Mouse (Mus musculus) R1 (cell line): ENCODE results near the gene Erich3.

Experiments
- DNase-seq: peaks from one replicate; pipeline ENCODE4 v3.0.0-alpha.2; 2018; ENCODE audit warnings: low read depth, low spot score

Gene Erich3

GRCm38 (mm10) chr3:154673326-154673725 is 9.7 kb downstream of the Erich3 start:
- peak; percentile 31 for DNase-seq

GRCm38 (mm10) chr3:154682570-154682969 is 18.9 kb downstream of the Erich3 start:
- no peak for DNase-seq

DNA sequence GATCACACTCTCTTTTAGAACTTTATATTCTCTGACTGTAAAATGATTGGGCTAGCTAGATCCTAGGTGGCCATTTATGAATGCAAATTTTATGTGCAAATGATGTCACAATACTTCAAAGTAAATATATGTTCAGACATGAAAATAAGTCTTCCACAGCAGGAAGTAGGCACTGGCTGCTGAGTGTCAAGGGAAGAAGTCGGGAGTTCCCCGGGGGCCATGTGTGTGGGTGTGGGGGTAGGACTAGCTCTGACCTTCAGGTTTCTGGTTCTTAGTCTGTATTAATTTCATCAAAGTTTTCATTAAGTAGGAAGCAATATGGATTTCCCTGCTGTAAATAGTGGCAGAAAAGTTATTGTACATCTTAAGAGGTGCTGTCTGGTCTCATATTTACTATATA is 20.0 kb downstream of the Erich3 start:
- DNase-seq, result no peak

DNA sequence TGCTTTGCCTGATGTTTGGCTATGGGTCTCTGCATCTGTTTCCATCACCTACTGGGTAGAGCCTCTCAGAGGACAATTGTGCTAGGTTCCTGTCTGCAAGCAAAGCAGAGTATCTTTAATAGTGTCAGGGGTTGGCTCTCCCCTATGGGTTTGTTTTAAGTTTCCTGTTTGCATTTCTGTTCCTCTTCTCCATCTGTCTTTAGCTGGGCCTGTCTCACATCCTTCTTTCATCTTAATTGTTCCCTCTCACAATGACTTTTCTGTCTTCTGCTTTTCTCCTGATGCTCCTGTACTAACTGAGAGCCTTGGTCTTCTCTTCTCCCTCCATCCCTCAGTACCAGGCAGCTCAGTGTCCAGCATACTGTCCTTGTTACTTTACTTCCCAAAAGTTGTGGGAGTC is 26.6 kb downstream of the Erich3 start:
- DNase-seq, result no peak

DNA sequence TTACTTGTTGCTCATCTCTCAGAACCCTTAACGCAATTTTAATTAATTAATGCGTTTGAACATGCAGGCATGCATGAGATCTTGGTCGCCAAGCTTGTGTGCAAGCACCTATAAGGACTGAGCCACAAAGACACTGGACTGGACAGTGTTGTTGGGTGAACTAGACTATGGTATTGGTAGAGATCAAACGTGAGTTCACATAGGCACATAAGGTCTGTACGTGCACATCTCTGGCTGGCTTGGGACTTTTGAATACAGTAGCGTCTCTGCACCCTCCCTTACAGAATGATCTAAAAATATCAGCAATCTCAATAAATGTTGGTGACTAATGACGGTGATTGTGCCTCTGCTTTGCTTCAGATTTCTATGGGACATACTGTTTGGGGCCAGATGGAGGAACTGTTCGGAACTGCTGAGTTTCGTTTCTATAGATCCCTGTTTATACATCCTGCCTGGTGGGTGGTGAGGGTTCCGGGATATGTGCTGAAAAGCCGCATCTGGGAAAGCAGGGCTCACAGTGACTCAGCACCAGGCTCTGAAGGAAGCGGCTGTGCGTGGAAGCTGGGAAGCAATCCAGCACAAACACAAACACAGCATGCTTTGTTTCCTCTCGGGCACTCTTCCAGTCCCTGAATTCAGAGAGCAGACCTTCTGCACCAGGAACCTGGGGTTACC is 28.4 kb downstream of the Erich3 start:
- peak; percentile 76 for DNase-seq

GRCm38 (mm10) chr3:154692572-154692922 is 28.9 kb downstream of the Erich3 start:
- DNase-seq, result no peak

DNA sequence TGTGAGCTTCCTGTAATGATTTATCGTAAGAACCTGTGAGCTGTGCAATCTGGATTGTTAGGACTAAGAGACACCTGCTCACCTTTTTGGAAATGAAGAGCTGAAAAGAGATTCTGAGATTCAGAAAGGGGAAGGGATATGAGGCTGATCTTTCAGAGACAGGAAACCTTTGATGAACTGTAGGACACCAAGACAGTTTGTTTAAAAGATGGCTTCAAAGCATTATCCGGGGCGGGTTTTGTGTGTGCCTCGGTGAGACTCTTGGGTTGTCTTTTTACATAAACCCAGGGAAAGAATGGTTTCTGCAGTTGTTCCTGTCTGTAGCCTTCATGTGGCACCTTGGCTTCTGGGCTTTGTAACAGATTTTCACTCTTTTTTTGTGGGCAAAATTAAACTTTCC is 30.2 kb downstream of the Erich3 start:
- no peak for DNase-seq

DNA sequence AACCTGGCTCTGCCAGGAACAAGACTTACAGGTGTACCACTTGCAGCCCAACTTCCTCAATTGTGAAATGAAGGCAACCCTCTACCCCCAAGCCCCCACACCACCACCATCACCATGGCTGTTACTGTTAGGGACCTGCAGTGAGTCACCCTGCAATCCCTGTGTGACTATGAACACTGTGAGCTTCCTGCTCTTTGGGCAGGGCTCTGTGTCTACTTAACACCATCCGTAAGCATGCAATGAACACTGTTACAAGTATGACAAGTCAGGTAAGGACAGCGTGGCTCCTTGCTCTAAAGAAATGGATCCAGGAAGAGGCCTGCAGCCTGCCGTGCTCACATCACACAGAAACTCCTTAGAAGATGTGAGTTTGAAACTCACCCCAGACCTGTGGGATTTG is 33.0 kb downstream of the Erich3 start:
- no peak for DNase-seq

DNA sequence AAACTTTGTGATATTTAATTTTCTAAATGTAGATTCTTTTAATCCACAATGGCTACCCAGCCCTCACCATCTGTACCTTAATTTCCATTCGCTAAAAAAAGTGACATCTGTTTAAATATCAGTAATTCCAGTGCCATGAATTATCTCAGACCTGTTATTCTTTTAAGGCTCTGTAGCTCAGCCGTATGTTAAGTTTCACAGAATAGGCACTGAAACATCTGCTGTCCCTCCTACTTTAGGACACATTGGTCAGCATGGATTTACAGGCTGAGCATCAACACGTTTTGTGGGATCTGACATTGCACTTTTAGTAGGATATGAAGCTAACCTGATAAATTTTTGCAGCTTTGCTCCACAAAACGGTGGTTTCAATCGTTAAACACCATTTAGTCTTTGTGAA is 35.2 kb downstream of the Erich3 start:
- no peak for DNase-seq

- DNase-seq, result no peak
Observed at GRCm38 (mm10) chr3:154700296-154700695, 36.6 kb downstream of the Erich3 start.

GRCm38 (mm10) chr3:154700735-154701134 is 37.1 kb downstream of the Erich3 start:
- DNase-seq, result no peak

- DNase-seq, result no peak
Observed at GRCm38 (mm10) chr3:154704755-154705154, 41.1 kb downstream of the Erich3 start.

GRCm38 (mm10) chr3:154708150-154708549 is 44.5 kb downstream of the Erich3 start:
- DNase-seq, result no peak

DNA sequence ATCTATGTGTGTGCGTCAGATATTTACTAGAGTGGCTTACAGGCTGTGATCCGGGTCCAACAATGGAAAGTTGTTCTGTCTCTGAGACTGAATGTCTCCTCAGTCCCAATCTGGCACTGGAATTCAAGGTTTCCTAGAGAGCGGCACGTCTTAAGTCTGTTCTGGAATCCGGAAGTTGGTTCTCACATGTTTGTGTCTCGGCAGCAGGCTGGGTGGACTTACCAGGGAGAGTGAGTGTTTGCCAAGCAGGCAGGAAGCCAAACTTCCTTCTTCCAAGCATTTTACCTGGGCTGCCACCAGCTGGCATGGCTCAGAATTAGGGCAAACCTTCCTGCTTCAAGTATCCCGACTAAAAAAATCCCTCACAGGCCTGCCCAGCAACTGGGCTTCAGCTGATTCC is 59.5 kb downstream of the Erich3 start:
- no peak for DNase-seq

DNA sequence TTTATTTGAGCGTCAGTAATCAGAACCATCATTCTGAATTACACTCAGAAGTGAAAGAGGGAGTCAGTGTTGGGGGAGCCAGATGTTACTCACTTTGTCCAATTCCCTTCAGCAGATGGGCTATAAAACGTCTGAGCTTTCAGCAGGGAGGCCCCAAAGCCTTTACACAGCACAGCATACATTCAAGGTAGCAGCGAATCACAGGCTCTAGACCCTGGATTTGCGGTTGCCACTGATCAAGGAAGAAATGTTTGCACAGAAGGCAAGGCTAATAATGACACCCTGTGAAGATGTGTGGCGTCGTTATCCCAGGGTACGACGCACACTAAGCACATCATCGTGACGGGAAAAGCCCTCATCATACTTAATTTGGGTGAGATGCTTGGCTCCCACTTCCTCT is 67.8 kb downstream of the Erich3 start:
- DNase-seq, result no peak

DNA sequence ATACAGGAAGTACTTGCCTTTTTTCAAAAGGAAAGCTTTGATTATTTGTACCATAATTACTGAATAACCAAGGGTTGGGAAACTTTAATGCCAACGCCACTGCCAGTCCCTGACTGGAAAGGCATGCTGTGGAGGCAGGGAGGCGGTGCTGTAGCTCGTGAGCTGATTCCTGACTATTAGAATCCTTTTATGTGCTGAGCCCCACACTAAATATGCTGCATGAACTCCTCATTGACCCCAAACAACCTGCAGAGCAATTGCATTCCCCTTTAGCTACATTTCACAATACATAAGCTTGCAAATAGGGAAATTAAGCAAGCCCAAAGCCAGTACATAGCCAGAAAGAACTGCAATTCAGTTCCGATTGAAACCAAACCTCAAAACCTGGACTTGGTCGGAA is 77.8 kb downstream of the Erich3 start:
- no peak for DNase-seq

GRCm38 (mm10) chr3:154742927-154743326 is 79.3 kb downstream of the Erich3 start:
- no peak for DNase-seq

DNA sequence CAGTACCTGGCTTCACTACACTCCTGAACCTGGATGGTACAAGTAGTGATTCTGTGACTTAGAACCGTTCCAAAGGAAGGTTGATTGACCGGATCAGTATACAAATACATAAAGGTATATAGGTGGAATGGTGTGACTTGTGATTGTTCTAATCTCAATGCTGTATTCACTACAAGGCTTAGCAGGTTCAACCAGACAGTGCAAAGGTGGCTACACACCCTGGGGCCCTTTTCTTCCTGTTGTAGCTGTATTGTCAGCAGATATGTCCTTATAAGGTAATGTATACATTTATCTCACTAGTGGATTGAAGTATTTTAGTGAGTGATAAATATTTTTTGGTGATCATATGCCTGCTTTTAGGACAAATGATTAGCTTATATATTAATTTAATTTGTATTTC is 80.7 kb downstream of the Erich3 start:
- no peak for DNase-seq

DNA sequence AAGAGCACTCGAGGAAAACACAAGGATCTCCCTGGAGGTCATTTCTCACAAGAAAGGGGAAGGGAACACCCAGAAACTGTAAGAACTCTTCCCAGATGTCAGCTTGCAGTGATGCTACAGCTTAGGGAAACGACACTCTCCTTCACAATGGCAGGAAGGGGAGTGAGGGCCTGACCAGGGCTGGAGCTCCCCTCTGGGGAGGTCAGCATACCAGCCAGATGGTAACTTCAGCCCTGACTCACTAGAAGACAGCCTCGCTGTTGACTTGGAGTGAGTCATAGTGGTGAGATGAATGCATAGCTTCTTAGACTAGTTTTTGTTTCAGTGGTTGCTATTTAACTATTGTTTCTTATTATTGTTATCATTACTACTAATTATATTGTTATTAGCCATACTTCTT is 90.8 kb downstream of the Erich3 start:
- no peak for DNase-seq

- DNase-seq, result no peak
Observed at GRCm38 (mm10) chr3:154755225-154755624, 91.6 kb downstream of the Erich3 start.

DNA sequence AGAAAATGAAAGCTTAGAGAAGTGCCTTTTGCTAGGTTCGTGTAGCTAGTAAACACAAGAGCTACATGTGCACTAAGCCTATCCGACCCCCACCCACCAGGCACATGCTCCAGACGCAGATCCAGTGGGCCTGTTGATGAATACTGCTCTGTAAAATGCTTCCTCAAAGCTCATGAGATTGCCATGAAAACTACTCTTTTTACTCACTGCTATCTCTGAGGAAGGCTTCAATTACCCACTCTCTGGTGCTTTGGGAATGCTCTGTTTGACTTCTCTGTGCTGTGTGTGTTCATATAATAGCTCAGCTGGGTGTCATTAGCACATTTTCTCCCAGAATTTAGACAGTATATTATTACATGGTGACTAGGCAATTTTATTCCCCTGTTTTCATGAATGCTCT is 94.4 kb downstream of the Erich3 start:
- DNase-seq, result no peak

DNA sequence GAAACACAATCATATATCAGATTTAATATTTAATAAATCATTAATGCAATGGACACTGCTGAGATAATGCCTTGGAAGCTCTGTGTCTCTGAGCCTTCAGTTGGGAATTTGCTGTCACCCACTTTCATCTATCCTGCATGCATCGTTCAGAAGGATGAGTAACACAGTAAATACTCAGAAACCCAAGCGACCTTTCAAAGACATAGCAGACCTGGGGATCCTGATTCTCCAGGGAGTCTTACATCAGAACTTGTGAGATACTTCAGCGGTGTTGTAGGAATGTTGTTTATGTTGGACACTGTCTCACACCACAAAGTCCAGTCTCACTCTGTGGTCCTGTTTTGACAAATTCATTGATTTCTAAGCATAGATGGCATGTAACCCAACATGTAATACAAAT is 97.4 kb downstream of the Erich3 start:
- no peak for DNase-seq

DNA sequence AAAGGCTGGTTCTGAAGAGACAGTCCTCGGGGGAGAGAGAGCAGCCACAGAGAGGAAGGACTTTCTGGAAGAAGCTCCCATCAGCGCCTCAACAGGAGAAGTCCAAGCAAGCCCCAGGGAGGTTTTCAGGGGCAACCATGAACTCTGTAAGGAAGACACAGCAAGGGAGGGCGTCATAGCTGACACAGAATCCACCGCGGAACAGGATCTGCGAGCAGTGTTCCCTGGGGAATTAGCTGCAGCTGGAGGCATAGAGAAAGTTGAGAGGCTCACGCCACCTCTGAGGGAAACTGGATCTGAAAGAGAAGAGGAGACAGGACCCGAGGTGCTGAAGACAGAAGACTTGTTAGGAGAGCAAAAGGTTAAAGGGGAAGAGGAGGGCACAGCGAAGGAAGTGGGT is 99.7 kb downstream of the Erich3 start:
- no peak for DNase-seq

- DNase-seq, result no peak
Observed at GRCm38 (mm10) chr3:154764115-154764514, 100.5 kb downstream of the Erich3 start.
